Mouse (Mus musculus) thymus, postnatal 4 days (tissue): Measurements from ENCODE around the gene Gipc3.

Experiments used
- DNase-seq: peaks from one replicate; pipeline ENCODE4 v3.0.0; 2021

The Gipc3 gene

GRCm38 (mm10) chr10:81342686-81343505, at the start of gene Gipc3:
Gene Gipc3 (minus strand): TSS chr10:81343266.
- peak; percentile 62 for DNase-seq

- DNase-seq: no peak
Measured at GRCm38 (mm10) chr10:81392781-81393185, 49.7 kb upstream of the Gipc3 start, which contains the start of gene Smim24. Gene Smim24 (plus strand): TSS chr10:81393051.

GRCm38 (mm10) chr10:81392270-81392669, 49.2 kb upstream of the Gipc3 start:
- DNase-seq: no peak

- DNase-seq: no peak
Measured at GRCm38 (mm10) chr10:81390678-81390965, 47.6 kb upstream of the Gipc3 start.

GRCm38 (mm10) chr10:81389801-81390677, 47.0 kb upstream of the Gipc3 start:
- DNase-seq: peak; percentile 84

- no peak for DNase-seq
Measured at GRCm38 (mm10) chr10:81389373-81389772, 46.3 kb upstream of the Gipc3 start.

GRCm38 (mm10) chr10:81388505-81389055, 45.5 kb upstream of the Gipc3 start, which contains the start of gene Gm48552:
Gene Gm48552 (plus strand): TSS chr10:81389005.
- DNase-seq: no peak

GRCm38 (mm10) chr10:81387716-81388115, 44.6 kb upstream of the Gipc3 start:
- DNase-seq: no peak

GRCm38 (mm10) chr10:81385603-81386306, 42.7 kb upstream of the Gipc3 start:
- DNase-seq: no peak

GRCm38 (mm10) chr10:81384605-81384982, 41.5 kb upstream of the Gipc3 start:
- no peak for DNase-seq

GRCm38 (mm10) chr10:81383802-81384604, 40.9 kb upstream of the Gipc3 start, which contains the start of the genes Dohh and Gm48551:
Gene Dohh (plus strand): TSS chr10:81384428.
Gene Gm48551 (plus strand): TSS chr10:81384466.
- peak; percentile 99 for DNase-seq

GRCm38 (mm10) chr10:81382039-81382438, 39.0 kb upstream of the Gipc3 start:
- no peak for DNase-seq

- DNase-seq: no peak
Measured at GRCm38 (mm10) chr10:81379809-81380378, 36.8 kb upstream of the Gipc3 start.

GRCm38 (mm10) chr10:81379183-81379553, 36.1 kb upstream of the Gipc3 start:
- no peak for DNase-seq

- DNase-seq: peak; percentile 100
Measured at GRCm38 (mm10) chr10:81378553-81379182, 35.6 kb upstream of the Gipc3 start.

GRCm38 (mm10) chr10:81377793-81378552, 34.9 kb upstream of the Gipc3 start, which contains the start of gene Fzr1:
Gene Fzr1 (minus strand): TSS chr10:81378516.
- no peak for DNase-seq

- DNase-seq: no peak
Measured at GRCm38 (mm10) chr10:81377362-81377664, 34.2 kb upstream of the Gipc3 start.

- DNase-seq: peak; percentile 57
Measured at GRCm38 (mm10) chr10:81376561-81377361, 33.7 kb upstream of the Gipc3 start.

GRCm38 (mm10) chr10:81375322-81375721, 32.3 kb upstream of the Gipc3 start:
- DNase-seq: no peak

- no peak for DNase-seq
Measured at GRCm38 (mm10) chr10:81367207-81367495, 24.1 kb upstream of the Gipc3 start.
